Mouse (Mus musculus): ENCODE results near the gene Sema6c. TPM values are rescaled to one million over a fixed set of nuclear protein-coding genes. Genes with fewer than 3 reads are reported as not detected.
"Not testable (repeated sequence)": the region's sequence is repeated elsewhere in the genome, so short reads cannot be mapped to it uniquely, and the experiment has no call there.

Gene Sema6c
- polyA plus RNA-seq, 1 experiment from 2014 or later, result 1.4 TPM

DNA sequence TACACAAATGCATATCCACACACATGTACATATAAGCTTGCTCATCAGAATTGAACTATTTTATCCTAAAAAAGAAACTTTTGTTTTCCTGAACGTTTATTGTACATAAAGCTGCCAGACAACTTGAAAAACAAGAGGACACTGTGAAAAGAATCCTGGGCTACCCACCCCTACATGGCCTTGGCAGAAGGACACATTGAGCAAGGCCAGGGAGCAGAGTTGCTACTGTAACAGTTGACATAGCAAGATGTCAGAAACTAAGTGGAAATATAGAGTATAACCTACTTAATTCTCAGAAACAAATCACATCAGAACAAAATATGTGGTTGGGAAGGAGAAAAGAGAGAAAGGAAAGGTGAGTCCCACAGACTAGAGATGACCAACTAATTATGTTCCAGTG is 21.6 kb downstream of the Sema6c start:
- no peak for DNase-seq (ENCODE audit: low spot score)

DNA sequence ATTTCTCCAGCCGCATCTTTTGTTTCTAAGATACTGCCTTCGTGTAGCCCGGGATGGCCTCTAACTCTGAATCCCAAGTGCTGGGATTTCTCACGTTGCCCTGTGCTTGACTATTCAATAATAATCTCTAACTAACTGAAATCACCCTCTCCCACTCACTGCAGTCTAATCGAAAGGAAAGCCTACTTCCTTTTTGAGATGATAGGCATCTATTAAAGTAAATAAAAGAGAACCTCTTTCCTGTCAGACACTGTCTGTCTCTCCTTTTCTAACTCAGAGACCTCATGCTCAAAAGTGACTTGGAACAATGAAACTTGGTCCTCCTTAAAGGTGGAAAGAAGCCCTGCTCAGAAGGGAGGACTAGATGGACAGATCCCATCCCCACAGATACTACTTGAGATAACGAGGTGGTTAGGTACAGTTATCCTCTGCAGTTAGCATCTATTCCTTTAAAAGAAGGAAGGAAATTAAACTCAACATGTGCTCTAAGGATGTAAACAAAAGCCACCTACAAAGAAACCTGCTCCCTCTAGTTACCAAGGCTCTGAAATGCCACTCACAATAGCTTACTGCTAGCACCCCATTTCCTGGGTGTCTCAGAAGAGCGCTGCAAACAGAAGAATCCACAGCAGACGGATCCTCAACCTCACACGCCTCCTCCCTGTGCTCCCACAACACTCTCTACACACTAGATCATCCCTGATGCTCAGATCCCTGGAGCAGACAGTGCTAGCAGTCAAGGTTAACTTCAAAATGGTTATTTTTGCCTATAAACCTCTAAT is 24.7 kb downstream of the Sema6c start:
- DNase-seq (ENCODE audit: low spot score), result no peak

DNA sequence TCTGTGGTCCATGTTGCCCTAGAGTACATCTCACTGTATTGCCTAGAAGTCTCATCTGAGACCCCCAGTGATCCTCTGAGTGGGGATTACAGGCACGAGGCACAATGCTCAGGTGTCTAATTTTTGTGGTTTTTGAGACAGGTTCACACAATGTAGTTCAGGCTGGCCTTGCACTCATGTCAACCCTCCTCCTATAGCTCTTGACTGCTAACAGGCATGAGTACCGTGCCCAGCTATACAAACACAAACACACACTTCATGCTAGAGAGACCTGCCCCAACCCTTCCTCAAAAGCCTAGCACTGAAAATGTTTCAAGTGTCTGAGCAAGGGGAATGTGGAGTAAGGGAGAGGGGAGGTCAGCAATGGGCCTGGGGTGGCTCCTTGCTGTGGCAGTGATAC is 25.8 kb downstream of the Sema6c start:
- no peak for DNase-seq (ENCODE audit: low spot score)

DNA sequence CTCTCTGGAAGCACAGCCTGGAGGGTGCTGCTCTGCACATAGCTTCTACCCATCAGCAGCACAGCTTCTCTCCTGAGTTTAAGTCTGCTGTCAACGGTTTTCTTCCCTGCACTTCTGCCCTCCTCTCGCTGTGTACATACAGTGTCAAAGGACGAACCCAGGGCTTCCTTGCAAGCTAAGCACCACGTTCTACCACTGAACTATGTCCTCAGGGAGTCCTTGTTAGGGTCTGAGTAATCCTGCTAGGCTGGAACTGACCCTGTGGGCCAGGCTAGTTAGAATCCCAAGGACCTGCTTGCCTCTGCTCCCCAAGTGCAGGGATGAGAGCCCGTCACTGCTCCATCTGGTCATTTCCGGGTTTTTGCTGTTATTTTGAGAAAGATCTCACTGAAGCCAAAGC is 26.6 kb downstream of the Sema6c start:
- DNase-seq (ENCODE audit: low spot score), result no peak

DNA sequence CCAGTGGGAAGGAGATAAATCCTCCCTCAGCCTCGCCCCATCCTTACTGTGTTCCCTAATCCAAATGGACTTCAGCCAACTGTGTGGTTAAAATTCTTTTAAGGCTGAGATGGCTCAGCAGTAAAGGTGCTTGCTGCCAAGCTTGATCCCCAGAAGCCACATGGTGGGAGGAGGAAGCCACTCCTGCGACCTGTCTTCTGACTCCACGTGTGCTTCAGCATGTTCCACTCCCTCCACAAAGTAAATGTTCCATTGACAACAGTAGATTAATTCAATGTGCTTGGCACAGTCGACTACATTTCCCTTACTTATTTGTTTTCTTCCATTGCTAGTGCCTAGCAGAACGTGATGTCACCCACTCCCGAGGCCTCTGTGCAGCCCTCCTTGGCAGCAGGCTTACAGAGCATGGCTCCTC is 34.5 kb downstream of the Sema6c start:
- no peak for DNase-seq (ENCODE audit: low spot score)

DNA sequence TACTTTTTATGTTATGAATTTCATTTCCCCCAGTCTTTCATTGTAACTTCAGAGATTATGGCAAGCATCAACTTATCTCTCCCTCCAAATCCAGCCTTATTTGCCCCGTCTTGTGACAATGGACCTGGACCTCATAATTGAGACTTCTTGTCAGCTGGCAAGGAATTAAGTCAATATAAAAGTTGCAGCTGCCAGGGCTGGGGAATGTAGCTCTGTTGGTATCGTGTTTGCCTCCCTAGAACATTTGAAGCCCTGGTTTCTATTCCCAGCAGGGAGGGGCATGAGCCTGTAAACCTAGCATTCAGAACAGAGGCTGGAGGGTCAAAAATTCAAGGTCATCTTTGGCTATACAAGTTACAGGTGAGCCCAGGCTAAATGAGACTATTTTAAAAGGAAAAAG is 35.5 kb downstream of the Sema6c start:
- DNase-seq (ENCODE audit: low spot score), result no peak

DNA sequence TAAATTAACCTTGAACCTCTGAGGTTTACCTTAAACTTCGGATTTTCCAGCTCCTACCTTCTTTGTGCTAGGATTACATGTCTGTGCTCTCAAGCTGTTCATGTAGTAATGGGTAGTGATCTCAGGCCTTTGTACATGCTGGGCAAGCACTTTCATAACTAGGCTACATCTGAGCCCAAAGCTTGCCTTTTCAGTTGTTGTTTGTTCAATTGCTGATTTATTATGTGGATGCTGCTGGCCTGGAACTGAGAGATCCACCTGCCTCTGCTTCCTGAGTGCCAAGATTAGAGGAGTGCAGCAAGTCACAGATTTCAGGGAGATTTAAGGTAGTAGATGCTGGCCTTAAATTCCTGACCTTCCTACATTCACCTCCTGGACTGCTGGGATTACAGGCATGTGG is 38.8 kb downstream of the Sema6c start:
- no peak for DNase-seq (ENCODE audit: low spot score)

DNA sequence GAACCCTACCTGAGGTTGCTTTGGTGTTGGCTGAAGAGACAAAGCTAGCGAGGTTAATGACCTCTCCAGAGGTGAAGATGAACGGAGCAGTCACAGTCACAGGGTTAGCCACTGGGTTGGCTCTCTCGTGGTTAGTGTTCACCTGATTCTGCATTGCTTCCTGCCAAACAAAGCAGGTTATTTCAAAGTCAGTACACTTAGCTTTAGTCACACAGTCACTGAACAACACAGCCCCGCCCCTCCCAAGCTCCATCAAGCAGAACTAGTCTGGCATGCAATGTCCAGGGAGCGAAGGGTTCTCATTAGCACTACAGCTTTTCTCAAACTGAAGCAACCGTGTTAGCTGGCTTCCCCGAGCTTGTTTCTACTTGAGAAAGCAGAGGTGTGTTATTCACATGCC is 39.9 kb downstream of the Sema6c start:
- DNase-seq (ENCODE audit: low spot score), result no peak

DNA sequence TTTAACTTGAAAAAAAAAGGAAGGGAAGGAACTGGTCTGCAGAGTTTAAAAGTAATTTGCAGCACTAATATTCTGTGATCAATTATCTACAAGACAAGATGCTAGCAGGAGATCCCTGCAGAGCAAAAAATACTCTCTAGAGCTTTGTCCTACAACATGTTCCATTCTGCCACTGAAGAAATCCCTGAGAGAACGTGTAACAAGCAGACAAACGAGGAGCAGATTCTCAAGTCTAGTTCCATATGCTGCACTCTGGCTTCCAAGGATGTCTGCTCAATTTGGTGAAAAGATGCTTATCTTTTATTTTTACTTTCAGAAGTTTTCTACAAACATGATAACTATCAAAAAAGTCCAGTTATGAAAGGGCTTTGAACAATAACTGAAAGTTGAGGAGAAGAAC is 40.3 kb downstream of the Sema6c start:
- no peak for DNase-seq (ENCODE audit: low spot score)

DNA sequence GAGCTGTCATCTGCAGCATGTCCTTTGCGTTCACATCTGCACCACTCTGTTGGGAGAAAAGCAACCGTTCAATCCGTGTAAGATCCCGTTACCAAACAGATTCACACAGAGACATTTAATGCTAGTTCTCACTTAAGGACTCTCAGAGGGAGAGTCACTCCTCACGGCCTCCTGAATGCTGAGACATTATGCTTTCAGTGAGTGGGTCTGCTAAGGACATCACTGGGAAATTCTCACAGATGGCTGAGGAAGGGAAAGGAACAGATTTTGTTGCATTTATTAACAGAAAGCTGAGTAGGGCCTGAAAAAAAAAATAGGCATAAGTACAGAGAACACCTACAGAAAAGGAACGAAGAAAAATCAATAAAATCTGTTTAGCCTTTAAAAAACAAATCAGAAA is 43.6 kb downstream of the Sema6c start:
- DNase-seq (ENCODE audit: low spot score), result no peak

DNA sequence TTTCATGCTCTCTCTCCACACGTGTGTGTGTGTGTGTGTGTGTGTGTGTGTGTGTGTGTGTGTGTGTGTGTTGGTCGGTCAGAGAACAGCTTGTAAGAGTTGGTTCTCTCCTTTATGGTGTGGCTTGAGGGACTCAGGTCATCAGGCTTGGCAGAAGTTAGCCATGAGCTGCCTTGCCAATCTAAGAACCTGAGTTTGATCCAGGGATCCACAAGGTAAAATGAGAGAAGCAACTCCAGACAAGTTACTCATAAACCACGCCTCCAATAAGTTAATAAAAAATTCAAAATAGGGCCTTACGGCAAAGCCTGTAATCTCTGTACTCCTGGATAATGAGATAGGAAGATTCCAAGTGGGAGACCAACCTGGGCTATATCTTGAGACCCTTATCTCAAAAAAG is 48.0 kb downstream of the Sema6c start:
- DNase-seq (ENCODE audit: low spot score), result no peak

DNA sequence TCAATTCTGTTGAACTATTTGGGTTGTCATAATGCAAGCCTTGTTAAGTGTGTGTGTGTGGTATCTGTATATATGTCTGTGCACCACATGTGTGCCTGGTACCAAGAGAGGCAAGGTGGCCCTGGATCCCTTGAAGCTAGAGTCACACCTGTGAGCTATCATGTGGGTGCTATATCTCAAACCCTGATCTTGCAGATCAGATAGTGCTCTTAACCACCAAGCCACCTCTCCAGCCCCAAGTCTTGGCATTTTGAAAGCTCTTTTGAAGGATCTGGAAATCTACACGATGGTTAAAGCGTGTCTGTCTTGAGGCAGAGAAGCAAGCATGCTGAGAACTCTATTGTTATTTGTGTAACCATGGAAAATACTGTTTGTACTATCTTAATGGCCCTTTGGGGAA is 50.3 kb downstream of the Sema6c start:
- DNase-seq (ENCODE audit: low spot score), result peak; percentile 75

DNA sequence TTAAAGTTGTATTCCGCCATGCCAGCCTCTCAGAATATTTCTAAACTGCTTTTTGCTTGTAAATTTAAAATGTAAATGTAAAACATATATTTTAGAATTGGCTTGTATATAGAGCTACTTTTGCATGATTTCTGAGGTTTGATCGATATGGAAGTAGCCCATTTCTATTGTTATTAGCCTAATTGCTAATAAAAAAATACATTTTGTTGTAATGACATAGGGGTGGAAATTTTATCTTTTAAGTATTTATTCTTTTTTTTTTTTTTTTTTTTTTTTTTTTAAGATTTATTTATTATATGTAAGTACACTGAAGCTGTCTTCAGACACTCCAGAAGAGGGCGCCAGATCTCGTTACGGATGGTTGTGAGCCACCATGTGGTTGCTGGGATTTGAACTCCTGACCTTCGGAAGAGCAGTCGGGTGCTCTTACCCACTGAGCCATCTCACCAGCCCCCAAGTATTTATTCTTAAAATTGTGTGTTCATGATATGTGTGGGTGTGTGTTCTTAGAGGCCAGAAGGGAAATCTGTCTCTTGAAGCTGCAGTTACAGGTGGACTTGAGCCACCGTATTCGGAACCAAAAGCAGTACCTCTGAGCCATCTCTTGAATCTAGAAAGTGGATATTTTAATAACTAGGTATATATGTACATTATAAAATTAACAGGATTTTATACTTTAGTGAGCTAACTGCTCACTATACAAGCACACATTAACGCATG is 52.8 kb downstream of the Sema6c start:
- DNase-seq (ENCODE audit: low spot score), result not testable (repeated sequence)

DNA sequence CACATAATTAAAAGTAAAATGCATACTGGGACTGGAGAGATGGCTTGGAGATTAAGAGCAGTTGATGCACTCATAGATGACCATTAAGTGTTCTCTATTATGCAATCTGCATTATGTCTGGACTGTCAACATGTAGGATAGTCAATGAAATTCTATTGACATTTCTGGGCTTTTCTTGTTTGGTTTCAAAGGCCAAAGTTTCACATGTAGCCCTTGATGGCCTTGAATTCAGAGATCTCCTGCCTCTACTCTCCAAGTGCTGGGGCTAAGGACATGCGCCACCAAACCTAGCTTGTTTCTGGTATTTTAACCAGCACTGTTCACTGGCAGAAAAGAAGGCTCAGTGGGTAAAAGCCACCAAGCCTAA is 53.3 kb downstream of the Sema6c start:
- no peak for DNase-seq (ENCODE audit: low spot score)

DNA sequence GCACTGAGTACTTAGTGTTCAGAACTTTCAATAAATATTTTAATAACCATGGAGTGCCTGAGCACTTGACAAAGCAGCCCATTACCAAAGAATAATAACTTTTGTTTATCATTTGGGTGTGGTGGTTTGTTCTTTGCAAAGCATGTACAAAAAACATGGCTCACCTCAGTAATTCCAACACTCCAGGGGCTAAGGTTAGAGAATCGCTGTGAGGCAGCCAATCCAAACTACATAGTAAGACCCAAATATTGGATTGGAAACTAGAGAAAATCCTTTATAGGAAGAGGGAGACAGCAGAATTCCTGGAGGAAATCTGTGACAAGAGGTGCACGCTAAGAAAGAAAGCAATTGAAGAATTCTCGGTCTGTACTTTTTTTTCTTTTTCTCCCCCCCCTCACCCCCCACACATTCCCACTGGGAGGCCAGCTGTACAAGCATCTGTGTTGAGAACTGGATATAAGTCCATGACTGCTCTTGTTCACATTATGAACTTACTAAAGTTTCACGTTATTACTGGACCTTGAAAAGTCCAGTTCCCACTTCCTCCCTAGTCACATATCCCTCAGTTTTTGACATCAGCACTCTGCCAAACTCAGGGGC is 56.5 kb downstream of the Sema6c start:
- DNase-seq (ENCODE audit: low spot score), result no peak

DNA sequence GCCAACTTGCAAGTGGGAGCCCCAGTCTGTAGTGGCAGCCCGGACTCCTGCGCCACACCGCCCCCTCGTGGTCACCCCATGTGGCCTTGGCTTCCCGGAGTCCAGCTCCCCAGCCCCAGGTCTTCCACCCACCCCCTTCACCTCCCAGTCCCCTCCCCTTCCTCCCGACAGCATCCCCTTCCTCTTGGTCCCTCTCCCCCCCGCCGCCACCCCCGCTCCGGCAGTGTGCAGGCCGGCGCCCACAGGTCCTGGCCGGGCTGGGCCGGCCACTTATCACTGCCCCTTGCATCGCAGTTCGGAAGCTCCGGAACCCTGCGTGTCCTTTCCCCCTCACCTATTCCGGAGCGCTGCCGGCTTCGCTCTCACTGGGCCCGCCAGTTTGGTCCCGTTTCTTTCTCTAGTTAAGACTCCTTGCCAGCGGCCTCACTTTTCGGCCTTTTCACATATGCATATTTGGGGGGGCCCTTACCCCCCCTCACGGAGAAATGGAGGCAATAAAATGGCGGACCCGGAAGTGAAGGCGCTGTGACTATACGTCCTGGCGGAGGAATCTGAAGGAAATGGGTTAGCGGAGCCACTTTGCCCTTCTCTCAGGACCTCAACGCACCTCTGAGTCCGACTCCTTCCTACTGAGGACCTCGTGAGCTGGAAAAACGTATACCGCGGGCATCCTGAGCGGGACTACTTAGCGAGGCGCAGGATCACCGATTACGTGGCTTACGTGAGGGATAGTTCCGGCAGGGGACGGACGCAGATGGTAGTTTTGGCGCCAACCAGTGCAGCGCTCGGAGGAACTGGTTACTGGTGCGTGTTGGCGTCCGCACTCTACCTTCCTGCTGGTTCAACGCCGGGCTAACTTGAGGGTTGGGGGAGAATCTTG is 57.2 kb downstream of the Sema6c start, which contains the start of gene Gabpb2:
Gene Gabpb2 (minus strand): TSS at position 662 of the 880 bp plus-strand sequence.
- peak; percentile 92 for DNase-seq (ENCODE audit: low spot score)

DNA sequence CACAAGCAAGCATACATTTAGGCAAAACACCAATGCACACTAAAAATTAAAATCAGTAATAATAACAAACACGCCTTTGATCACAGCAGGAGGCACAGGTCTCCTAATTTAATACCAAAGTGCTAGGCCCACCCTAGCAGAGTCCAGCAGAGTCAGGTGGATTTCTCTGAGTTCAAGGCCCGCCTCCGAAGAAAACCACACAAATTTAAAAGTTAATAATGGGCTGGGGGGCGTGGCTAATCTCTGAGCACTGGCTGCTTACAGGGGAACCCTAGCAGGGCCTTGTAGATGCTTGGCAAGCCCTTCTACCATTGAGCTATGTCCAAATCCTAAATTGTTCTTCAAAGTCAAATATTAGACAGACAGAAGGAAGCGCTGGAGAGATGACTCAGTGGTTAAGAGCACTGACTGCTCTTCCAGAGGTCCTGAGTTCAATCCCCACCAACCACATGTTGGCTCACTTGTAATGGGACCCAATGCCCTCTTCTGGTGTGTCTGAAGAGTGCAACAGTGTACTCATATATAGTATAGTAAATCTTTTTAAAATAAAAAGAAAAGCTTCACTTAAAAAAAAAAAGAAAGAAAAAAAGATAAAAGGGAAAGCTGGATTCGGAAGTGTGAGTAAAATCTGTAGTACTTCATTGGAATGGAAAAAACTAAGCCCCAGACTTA is 58.3 kb downstream of the Sema6c start:
- no peak for DNase-seq (ENCODE audit: low spot score)

DNA sequence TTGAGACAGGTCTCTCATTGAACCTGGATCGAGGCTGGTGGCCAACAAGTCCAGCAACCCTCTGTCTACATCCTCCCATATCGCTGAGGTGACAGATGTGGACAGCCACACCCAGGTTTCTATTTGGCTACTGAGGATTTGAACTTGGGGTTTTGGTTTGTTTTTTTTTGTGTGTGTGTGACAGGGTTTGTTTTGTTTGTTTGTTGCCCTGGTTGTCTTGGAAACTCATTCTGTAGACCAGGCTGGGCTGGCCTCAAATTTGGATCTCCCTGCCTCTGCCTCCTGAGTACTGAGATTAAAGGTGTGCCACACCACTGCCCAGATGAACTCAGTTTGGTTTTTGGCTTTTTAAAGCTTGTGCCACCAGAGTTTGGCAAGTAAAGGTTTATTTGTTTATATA is 62.8 kb downstream of the Sema6c start:
- no peak for DNase-seq (ENCODE audit: low spot score)

All from thymus, postnatal 0 days (tissue).